In genomic region chr6:63946721-63947120, GRCm38 (mm10) we compare ENCODE assay signal across 28 mouse cellular contexts.
DNase-seq lines count a peak whose midpoint lies in the region; ATAC-seq and TF ChIP-seq lines count a peak whose summit lies in the region.
"Had no signal": no experiment of that assay in that cellular context is flagged by ENCODE, and none has a peak within 500 bp of the region (broad histone marks: within the 10 kb centered on the region; RNA-seq: fewer than 3 reads in every experiment).

No protein-coding gene starts in this region.

- 64% methylated on average over 5 of the region's 5 CpGs for WGBS in kidney, postnatal 0 days

- H3K4me2 ChIP-seq in kidney, postnatal 0 days (ENCODE audit: low read length): no peak overlapping the region
- H3K4me2 ChIP-seq: forebrain, embryonic 13.5 days; heart, embryonic 13.5 days; hindbrain, embryonic 12.5 days; hindbrain, embryonic 15.5 days had no signal

- TF ChIP-seq CTCF in kidney, postnatal 0 days (IDR thresholded peaks at IDR 0.05; ENCODE audit: low read depth): no peak

- no peaks in the 10 kb centered on the region for H3K9me3 ChIP-seq in kidney, postnatal 0 days (replicated peaks; ENCODE audit: low read length)
- H3K9me3 ChIP-seq: forebrain, embryonic 10.5 days; forebrain, embryonic 13.5 days; G1E; heart, embryonic 10.5 days; heart, embryonic 13.5 days; hindbrain, embryonic 12.5 days; hindbrain, embryonic 15.5 days had no signal

- no peaks in the 10 kb centered on the region for H3K27me3 ChIP-seq in kidney, postnatal 0 days (ENCODE audit: insufficient read depth, low read length)
- H3K27me3 ChIP-seq: CH12.LX; forebrain, embryonic 13.5 days; heart, embryonic 13.5 days; hindbrain, embryonic 12.5 days; hindbrain, embryonic 15.5 days had no signal

- H3K9ac ChIP-seq in kidney, postnatal 0 days (ENCODE audit: low read depth, low read length): no peak overlapping the region
- H3K9ac ChIP-seq: forebrain, embryonic 13.5 days; heart, embryonic 13.5 days; hindbrain, embryonic 12.5 days; hindbrain, embryonic 15.5 days had no signal

- DNase-seq in kidney, postnatal 0 days (ENCODE audit: low spot score): peak; percentile 25
- DNase-seq in kidney, adult 9 months: no peak
- peak; percentile 3 for DNase-seq in layer of hippocampus, adult 9-11 months
- no peak for DNase-seq in layer of hippocampus, postnatal 25 days (ENCODE audit: extremely low spot score in 1 of 2, low spot score in 1 of 2)
- peak; percentile 21 for DNase-seq in testis, postnatal 14 days (ENCODE audit: low spot score)
- no peak for DNase-seq in testis, postnatal 10 days (ENCODE audit: low spot score)
- no peak for DNase-seq in heart, adult 11 months
- DNase-seq: adrenal gland, adult 2 months; adrenal gland, postnatal 14 days; B cell, adult 2 months; cerebellum, adult 11-12 months; cerebellum, adult 8-10 months; cerebellum, postnatal 10 days; cerebellum, postnatal 36 days; embryo, embryonic 11 days; gastrocnemius, postnatal 25 days; heart, adult 2 months; heart, postnatal 14 days; heart, postnatal 4 days had no signal

- H3K27ac ChIP-seq in kidney, postnatal 0 days: no peak overlapping the region
- H3K27ac ChIP-seq: forebrain, embryonic 10.5 days; forebrain, embryonic 13.5 days; heart, adult 2 months; heart, embryonic 10.5 days; heart, embryonic 13.5 days; hindbrain, embryonic 12.5 days; hindbrain, embryonic 15.5 days had no signal

- H3K36me3 ChIP-seq in kidney, postnatal 0 days (ENCODE audit: insufficient read depth, low read length): no peaks in the 10 kb centered on the region
- H3K36me3 ChIP-seq: forebrain, embryonic 10.5 days; G1E; heart, embryonic 10.5 days; heart, embryonic 13.5 days; hindbrain, embryonic 12.5 days; hindbrain, embryonic 15.5 days had no signal

- ATAC-seq in kidney, postnatal 0 days (replicated peaks; ENCODE audit: low FRiP score, low read depth): no peak
- ATAC-seq: forebrain, embryonic 13.5 days; forebrain, embryonic 16.5 days had no signal

- no peaks in the 10 kb centered on the region for H3K4me1 ChIP-seq in kidney, postnatal 0 days (replicated peaks; ENCODE audit: insufficient read depth, low read length)
- H3K4me1 ChIP-seq: forebrain, embryonic 10.5 days; forebrain, embryonic 13.5 days; heart, embryonic 10.5 days; heart, embryonic 13.5 days; hindbrain, embryonic 12.5 days; hindbrain, embryonic 15.5 days had no signal

- no peak overlapping the region for H3K4me3 ChIP-seq in kidney, postnatal 0 days (replicated peaks; ENCODE audit: low read depth, low read length)
- H3K4me3 ChIP-seq: forebrain, embryonic 10.5 days; forebrain, embryonic 13.5 days; heart, adult 2 months; heart, embryonic 10.5 days; heart, embryonic 13.5 days; hindbrain, embryonic 12.5 days; hindbrain, embryonic 15.5 days had no signal

Comparison
In these comparisons a context has a peak if more than half of its experiments do, and no peak if none do; other contexts are left out.
1. DNase-seq: peak in kidney, postnatal 0 days (single experiment), layer of hippocampus, adult 9-11 months (single experiment) and testis, postnatal 14 days (single experiment); none in kidney, adult 9 months (single experiment), layer of hippocampus, postnatal 25 days (0 of 2), testis, postnatal 10 days (single experiment) and heart, adult 11 months (single experiment).